Mouse (Mus musculus) MEL-GATA-1-ER (cell line): ENCODE data around the gene Nol8.

Source experiments
- DNase-seq: peaks from one replicate; pipeline ENCODE4 v3.0.0-alpha.2; 2012; ENCODE audit warnings: low read depth; ENCODE audit errors: extremely low read depth

Nol8 gene

DNA sequence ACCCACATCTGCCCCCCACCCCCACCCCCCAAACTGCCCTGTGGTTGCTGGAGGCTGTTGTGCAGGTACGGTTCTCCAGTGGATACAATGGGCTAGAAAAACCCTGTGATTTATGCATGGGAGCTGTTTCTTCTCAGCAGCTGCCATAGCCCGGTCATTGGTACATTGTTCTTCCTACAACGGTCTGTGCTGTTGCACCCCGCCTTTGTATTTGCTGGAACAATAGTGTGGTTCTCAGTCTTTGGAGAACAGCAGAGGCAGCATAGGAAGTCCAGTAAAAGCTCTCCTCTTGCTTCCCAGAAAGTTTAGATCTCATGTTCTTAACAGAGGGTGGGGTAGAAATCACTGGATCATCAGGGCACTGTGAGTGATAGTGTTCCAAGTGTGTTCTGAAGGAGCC lies 31.4 kb downstream of the Nol8 start:
- no peak for DNase-seq

DNA sequence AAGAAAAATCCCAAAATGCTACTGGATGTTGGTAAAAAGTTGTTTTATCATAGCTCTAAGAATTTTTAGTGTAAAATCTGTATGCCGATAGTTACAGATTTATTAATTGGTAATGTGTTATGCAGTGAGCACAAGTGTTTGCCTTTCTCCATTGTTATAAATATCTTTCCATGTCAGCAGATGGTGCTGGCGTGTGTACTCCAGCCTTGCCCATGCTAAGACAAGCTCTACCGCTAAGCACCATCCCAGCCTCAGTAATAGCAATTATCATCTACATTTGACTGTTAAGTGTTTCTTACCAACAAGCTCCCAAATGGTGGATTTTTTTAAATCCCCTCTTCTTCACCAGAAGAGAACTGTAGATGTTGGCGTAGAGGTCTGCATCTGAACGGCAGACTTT lies 38.2 kb downstream of the Nol8 start:
- no peak for DNase-seq

DNA sequence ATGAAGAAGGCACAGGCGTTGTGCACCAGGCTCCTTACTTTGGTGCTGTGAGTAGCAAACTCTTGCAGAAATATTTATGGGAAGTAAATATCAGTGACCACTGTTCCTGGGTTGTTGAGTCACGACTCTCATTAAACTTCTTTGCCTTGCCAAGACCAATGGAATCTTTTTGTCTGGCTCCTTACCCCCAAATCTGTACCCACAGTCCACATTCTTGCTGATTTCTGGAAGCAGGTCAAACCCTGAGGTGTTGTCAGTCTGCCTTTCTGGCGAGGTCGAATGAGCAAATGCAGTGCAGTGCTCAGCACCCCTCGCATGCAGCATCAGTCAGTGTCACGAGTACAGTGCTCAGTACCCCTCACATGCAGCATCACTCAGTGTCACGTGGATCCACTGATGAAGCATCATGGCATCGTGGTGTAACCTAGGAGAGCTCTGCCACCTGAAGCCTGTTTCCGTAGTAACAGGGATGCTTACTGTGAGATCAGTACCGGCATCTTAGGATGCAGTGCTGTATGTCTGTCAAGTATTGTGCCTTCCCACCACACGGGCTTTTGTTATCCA lies 50.4 kb downstream of the Nol8 start:
- no peak for DNase-seq

DNA sequence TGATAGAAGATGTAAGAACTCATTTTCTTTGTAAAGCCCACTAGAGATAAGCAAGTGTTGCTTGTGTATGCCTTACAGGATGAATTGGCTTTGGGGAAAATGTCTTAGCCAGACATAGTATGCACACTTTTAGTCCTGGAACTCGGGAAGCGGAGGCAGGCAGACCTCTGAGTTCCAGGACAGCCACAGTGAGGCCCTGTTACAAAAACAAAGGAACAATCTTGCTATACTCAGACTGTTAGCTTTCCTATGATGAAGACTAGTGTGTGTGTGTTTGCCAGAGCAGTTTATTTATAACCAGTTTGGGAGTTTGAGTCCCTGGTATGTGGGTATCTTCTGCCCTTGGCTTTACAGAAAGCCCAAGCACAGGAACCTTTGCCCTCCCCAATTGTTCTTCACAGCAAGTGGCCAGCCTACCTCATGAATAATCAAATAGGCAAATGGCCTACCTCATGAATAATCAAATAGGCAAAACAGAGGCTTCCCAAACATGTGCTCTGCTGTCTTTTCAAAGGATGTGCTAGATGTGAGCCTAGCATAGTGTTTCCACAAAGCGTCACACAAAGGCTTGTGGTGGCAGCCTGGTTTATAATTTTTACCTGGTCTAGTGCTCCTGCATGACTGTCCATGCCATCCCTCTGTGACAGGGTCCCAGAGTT lies 53.3 kb downstream of the Nol8 start:
- no peak for DNase-seq

DNA sequence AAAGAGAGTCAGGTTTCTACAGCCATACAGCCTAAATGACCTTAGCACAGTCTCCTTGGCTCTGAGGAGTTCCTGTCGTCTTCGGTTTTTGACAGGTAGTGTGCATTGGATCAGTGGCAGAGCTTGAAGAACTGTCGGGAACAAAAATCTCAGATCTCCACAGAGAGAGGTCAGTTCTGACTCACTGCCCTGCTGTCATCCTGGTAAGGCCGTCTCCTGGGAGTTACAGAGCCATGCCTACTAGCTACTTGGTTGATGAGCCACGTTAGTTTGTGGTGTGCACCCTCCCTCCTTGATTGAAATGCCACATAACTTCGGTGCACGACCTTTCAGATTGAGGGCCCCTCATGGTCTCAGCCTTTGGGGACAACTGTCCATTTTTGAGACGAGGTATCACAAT lies 55.4 kb downstream of the Nol8 start:
- no peak for DNase-seq

DNA sequence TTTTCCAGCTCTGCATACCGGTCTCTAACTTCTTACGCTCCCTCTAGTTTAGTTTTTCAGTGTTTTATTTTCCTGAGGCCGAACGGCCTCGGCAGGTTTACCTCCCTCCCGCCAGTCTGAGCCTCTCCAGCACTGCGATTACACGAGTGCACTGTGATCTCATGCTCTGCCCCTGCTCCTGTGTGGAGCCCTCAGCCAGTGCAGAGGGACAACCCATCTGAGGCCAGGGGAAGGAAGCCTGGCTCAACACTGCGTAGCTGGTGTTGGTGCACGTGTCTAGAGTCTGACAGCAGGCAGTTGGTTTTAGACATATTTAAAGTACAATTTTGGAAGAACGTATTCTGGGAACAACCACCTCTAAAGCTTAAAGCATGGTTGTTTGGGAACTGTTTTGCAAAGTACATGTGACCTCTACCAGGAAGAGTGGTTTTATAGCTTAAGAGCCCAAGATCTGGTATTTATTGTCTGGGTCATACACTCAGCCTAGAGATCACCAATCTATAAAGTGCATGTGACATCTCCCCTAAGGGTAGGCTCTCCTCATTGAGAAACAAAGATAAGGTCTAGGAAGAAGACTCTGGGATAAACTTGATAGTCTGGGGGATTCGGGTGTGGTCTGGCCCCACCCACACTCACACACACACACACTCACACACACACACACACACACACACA lies 59.3 kb downstream of the Nol8 start:
- no peak for DNase-seq

DNA sequence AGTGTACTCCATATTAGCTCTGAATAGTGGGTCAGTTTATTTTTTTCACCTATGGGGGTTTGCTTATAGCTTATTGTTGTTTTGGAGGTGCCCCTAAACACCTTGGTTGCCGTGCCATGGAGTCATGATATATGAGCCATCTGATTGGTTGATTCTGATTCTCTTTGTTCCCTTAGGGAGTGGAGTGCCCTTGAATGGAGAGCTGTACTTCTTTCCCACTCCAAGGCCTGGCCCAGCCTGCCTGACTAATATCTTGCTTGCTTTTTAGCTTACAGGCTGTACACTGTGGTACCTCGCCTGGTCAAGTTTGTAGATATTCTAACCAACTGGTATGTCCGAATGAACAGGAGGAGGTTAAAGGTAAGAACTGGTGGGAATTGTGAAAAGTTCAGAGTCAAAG lies 66.4 kb downstream of the Nol8 start:
- DNase-seq: no peak
